Mouse (Mus musculus) G1E (cell line): Measurements from ENCODE around the gene Dctn5.

Experiments
- CTCF ChIP-seq: IDR thresholded peaks from 2 replicates; pipeline ENCODE4 v1.5.1; 2012; ENCODE audit warnings: low read depth, low read length, inconsistent platforms, mixed read lengths
- GATA1 ChIP-seq: IDR thresholded peaks from 2 replicates; pipeline ENCODE4 v1.6.1; 2012; ENCODE audit warnings: borderline replicate concordance, low read length, inconsistent platforms, mixed read lengths
- TAL1 ChIP-seq: conservative IDR thresholded peaks from 2 replicates; pipeline ENCODE4 v1.6.1; 2012; ENCODE audit warnings: low read depth, low read length, inconsistent platforms, mixed read lengths

GRCm38 (mm10) chr7:122163766-122164165 lies 30.9 kb downstream of the Dctn5 start:
- TF ChIP-seq CTCF = no peak
- no peak for TF ChIP-seq TAL1
- TF ChIP-seq GATA1 = no peak
